Mouse (Mus musculus): ENCODE results near the gene Tppp3.

- no peak for TF ChIP-seq POLR2A (IDR thresholded peaks at IDR 0.05; ENCODE audit: borderline replicate concordance, control insufficient read depth, low read depth, low read length)
- TF ChIP-seq CTCF (IDR thresholded peaks at IDR 0.05; ENCODE audit: control insufficient read depth, insufficient read depth, low read length), result no peak
Measured at GRCm38 (mm10) chr8:105466700-105467291, 4.5 kb downstream of the Tppp3 start.

All from bone marrow, adult 2 months (tissue).